Mouse (Mus musculus) gonadal fat pad, adult 2 months (tissue): ENCODE measurements around the gene Gm281. TPM values are rescaled to one million over a fixed set of nuclear protein-coding genes. Genes with fewer than 3 reads are reported as not detected.
"Not testable (repeated sequence)": the region's sequence is repeated elsewhere in the genome, so short reads cannot be mapped to it uniquely, and the experiment has no call there.

Experiments
- DNase-seq: peaks from one replicate; pipeline ENCODE4 v3.0.0-alpha.2; 2012; ENCODE audit warnings: low read depth
- polyA plus RNA-seq: library from polyadenylated mRNA; depleted of rRNA; stranded (reverse); fragments of >200 nt; gene quantifications from 2 replicates; pipeline ENCODE4 v1.2.3, GENCODE M21; 2012; rRNA removed

Gm281 gene
- not detected in 2 replicates for polyA plus RNA-seq

DNA sequence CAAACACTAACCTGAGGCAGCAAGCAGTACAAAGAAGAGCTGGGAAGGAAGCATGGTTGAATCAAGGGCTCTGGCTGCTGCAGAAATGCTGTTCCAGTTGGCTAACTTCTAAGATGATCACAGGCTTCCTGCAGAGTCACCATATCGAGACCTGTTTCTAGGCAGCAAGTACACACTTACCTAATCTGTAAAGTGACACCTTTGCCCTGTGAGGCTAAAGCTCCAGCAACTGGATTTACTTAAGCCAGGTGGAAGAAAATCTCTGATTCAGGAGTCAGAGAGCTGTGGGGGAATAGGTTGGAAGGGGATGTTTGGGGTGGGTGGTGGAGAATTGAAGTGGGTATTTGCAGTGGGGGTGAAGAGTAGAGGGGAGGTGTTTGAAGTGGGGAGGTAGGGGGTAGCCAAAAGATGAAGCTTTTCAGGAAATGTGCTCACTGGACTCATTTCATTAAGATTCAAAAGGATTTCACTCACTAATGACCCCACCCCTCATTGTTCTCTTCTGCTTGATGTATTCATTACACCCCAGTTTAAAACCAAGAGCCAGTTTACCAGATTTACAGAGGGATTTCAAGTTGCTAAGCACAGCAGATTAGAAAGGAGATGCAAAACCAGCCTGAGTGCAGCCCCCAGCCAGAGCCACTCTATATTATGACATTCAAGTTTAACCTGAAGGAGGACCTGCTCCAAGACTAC is at the start of gene Gm281:
TSS of gene Gm281 (minus strand) at position 92 of the 696 bp plus-strand sequence.
- no peak for DNase-seq

DNA sequence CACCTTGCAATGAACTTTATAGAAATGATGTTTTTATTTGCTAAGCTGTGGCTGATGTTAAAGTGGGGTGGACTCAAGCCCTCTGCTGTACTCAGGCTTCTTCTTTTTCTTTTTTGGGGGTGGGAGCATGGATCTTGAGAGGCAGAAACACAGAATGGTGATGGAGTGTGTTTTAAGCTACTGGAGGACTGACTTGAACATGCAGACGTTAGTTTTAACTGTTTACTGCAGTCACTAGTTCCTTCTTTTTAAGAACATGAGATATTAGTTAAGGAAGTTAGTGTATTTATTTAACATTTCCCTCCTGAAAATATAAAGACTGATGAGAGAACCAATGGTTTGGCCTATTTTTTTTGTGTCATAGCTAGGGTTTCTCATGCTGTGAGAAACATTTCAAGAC is 49.2 kb upstream of the Gm281 start:
- no peak for DNase-seq

GRCm38 (mm10) chr14:13962476-13962875 is 48.2 kb upstream of the Gm281 start:
- no peak for DNase-seq

- no peak for DNase-seq
These were observed 47.3 kb upstream of the Gm281 start, which contains the start of the genes Atxn7 and Thoc7 for GRCm38 (mm10) chr14:13961401-13962112. TSS of gene Atxn7 (plus strand) at chr14:13961440. TSS of gene Thoc7 (minus strand) at chr14:13961852.

GRCm38 (mm10) chr14:13960482-13961325 is 46.4 kb upstream of the Gm281 start:
- no peak for DNase-seq

DNA sequence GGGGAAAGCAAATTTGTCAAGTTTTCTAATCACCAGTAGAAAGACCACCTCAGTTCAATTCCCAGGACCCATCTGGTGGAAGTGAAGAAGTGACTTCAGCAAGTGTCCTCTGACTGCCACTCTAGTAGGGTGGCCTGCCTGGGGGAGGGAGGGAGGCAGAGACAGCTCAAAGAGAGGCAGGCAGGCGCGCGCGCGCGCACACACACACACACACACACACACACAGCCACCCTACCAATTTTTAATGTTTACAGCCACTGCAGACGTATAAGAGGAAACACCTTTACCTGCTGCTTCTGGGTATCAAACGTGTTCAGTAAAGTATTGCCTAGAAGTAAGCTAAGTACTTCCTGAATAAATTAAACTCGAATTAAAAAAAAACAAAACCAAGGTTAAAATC is 45.8 kb upstream of the Gm281 start:
- no peak for DNase-seq

DNA sequence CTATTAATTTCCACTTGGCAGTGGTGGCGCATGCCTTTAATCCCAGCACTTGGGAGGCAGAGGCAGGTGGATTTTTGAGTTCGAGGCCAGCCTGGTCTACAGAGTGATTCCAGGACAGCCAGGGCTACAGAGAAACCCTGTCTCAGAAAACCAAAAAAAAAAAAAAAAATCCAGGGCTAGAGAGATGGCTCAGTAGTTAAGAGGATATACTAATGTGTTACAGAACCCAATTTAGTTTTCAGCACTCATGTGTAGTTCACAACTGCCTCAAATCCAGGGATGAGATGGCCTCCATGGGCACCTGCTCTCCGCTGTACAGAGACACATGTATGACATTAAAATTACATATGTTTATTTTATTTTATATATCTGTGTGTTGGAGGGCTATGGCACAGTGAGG is 37.9 kb upstream of the Gm281 start:
- not testable (repeated sequence) for DNase-seq

GRCm38 (mm10) chr14:13950401-13950800 is 36.1 kb upstream of the Gm281 start:
- no peak for DNase-seq

DNA sequence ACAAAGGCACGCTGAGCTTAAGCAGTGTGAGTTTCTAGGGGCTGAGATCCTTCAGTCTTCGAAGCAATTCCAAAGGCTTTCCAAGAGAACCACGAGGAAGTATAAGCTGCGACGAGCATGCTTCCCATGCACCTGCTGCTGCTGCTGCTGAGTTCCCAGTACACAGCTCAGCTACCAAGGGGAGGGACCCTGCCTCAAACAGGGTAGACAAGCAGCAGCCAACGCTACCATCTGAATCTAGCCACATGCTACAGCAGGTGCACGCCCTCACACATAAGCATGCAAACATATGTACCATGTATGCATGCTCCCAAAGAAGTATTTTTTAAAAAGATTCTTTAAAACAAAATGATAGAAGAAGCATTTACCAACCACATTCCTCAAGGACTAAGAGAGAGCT is 34.1 kb upstream of the Gm281 start:
- DNase-seq: no peak

DNA sequence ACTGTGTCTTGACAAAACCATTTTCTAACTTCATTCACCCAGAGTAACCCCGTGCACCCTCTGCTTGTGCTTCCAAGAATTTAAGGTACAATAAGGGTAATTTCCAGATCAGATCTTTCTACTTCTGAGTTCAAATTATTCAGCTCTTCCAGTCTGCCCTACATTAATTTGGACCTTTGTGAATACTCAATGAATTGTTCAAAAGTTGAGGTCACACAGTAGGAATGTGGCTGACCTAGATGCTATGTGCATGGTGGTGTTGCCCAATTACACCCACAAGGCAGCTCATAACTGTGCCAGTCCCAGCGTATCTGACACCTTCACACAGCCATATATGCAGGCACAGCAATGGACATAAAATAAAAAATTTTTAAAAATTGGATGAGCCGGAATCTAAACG is 30.4 kb upstream of the Gm281 start:
- DNase-seq: no peak

GRCm38 (mm10) chr14:13934052-13934371 is 19.7 kb upstream of the Gm281 start:
- DNase-seq: no peak

GRCm38 (mm10) chr14:13933290-13934051 is 19.2 kb upstream of the Gm281 start:
- DNase-seq: no peak

DNA sequence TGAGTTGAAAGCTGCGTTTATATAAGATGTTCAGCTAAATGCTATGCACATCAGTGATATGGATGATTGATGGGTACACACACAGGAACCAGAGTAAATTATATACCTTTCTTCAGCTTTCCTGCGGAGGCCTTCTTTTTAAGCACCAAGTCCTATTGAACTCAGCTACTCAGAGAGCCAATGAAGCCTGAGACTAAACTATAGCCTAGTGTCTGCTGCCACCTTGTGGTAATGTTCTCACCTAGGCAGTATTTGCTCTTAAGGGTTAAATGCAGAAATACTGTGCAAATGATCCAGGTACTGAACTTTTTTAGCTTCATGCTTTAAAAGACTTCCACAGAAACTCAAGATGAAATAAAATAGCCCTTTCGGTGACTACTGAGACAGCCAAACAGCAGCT is 3.4 kb upstream of the Gm281 start:
- DNase-seq: no peak

GRCm38 (mm10) chr14:13917208-13917607 is 2.9 kb upstream of the Gm281 start:
- DNase-seq: no peak

DNA sequence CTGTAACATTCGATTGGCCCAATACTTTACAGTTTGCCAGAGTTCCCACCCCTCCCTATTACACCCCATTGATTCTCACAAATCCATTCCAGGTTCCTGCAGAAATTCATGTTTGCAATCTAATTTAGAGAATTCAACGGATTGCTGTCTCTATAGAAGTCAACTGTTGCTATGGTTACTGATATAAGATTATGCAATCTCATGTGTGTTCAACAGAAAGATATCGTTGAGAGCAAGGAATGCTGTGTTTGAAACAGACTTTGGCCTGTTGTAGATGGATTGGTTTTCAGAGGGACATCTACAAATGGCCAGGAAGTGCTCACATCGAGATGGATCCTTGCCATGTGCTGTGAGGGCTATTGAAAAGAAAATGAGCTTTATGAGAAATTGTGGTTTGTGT is 929 bp upstream of the Gm281 start:
- DNase-seq: no peak

GRCm38 (mm10) chr14:13910148-13910547 is 4.1 kb downstream of the Gm281 start:
- DNase-seq: no peak

- no peak for DNase-seq
These were observed 7.1 kb downstream of the Gm281 start for GRCm38 (mm10) chr14:13907145-13907544.

GRCm38 (mm10) chr14:13906461-13906860 is 7.8 kb downstream of the Gm281 start:
- DNase-seq: no peak

DNA sequence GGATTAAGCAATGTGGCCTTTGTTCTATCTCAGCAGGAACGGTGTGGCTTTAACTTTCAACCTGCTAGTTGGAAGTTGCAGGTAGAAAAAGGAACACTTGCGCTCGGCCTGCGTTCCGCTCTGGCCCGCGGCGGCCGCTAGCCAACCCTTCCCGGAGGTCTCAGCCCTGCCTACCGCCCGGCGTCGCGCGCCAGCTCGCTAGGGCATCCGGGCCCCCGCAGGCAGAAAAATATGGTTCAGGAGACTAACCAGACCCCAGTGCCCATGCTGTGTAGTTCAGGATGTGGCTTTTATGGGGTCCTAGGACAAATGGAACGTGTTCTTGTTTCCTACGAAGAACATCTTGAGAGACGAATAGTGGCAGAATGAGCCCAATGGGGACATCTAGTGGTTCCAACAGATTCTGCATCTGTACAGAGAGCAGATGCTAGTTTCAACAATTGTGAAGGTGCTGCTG is 12.6 kb downstream of the Gm281 start:
- no peak for DNase-seq

- no peak for DNase-seq
These were observed 19.1 kb downstream of the Gm281 start for GRCm38 (mm10) chr14:13895198-13895597.

GRCm38 (mm10) chr14:13893748-13894147 is 20.5 kb downstream of the Gm281 start:
- no peak for DNase-seq

- DNase-seq: peak; percentile 79
These were observed 52.9 kb downstream of the Gm281 start for GRCm38 (mm10) chr14:13861416-13861815.
